Comparison of ENCODE assay signal across 11 mouse cellular contexts in the genomic region with DNA sequence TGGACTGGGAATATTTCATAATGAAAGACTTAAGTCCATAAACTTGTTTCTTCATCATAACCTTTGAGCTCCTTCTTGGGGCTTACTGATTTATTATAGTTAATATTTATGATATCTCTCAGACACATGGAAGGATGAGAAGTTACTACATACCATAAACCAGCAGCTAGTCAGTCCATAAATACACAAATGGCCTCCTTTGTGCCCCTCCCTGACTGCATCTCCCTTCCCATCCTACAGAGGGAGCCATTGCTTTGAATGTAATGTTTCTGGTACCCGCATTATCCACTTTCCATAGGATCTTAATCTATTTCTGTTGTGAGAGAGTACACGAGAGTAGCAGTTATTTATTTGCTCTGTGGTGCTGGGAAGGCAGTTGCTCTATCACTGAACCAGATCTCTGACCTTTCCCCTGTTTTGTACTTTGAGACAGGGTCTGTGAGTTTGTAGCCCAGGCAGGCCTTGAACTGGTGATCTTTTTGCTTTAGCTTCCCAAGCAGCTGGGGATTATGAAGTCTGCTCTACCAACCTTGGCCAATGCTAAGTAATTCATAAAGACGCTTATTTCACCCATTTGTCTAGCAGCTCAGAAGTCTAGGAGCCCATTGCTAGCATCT. TPM values are rescaled to one million over a fixed set of nuclear protein-coding genes. Genes with fewer than 3 reads are reported as not detected.
DNase-seq lines count a peak whose midpoint lies in the region; TF ChIP-seq lines count a peak whose summit lies in the region.
"Had no signal": no experiment of that assay in that cellular context is flagged by ENCODE, and none has a peak within 500 bp of the region (broad histone marks: within the 10 kb centered on the region; RNA-seq: fewer than 3 reads in every experiment).

No protein-coding gene starts in this region.

- peak; percentile 14 to 42 for DNase-seq in heart, adult 18-20 months
- no peak for DNase-seq in heart, adult 9 months (ENCODE audit: low spot score in 2 of 2)
- DNase-seq in thymus, postnatal 0 days (ENCODE audit: low spot score), result peak; percentile 35
- DNase-seq in thymus, postnatal 14 days, result no peak
- no peak for DNase-seq in brain, embryonic 14.5 days (ENCODE audit: low read depth)
- no peak for DNase-seq in right cerebral cortex, postnatal 25 days
- DNase-seq in ovary, adult 18-20 months (ENCODE audit: low spot score), result no peak
- DNase-seq in urinary bladder, postnatal 4 days (ENCODE audit: low spot score in 2 of 2), result no peak

- TF ChIP-seq CTCF in brain, embryonic 14.5 days (IDR thresholded peaks at IDR 0.05; ENCODE audit: borderline replicate concordance, extremely low read depth, insufficient read depth, insufficient read length), result peak; percentile 26; the same call in 1 of the 2 replicates

- no peak for TF ChIP-seq POLR2A in brain, embryonic 14.5 days (IDR thresholded peaks at IDR 0.05; ENCODE audit: borderline replicate concordance, extremely low read depth, insufficient read depth, insufficient read length, poor library complexity, severe bottlenecking)

RNA-seq across cellular contexts. Expression of a gene that starts 4.0 kb away (rescaled TPM):
- total RNA-seq in heart, adult 18-20 months (2021), result 10 to 100 TPM; 10.9 to 11.5 TPM
- polyA plus RNA-seq in thymus, postnatal 0 days (2015; fragmentation: Nextera tagmentation; extraction: Ambion mirVana), result 19.6 and 31.3 TPM in 2 replicates
- 8.6 and 8.7 TPM in 2 replicates for polyA plus RNA-seq in brain, embryonic 14.5 days (2012; rRNA removed)

RNA-seq across cellular contexts. Expression of a gene that starts 4.2 kb away (rescaled TPM):
- 10 to 100 TPM in 1 of 2 experiments, 1 to 10 TPM in 1; 7.8 to 13.2 TPM for total RNA-seq in heart, adult 18-20 months (2021)
- 21.2 and 23.2 TPM in 2 replicates for polyA plus RNA-seq in thymus, postnatal 0 days (2015; fragmentation: Nextera tagmentation; extraction: Ambion mirVana)
- polyA plus RNA-seq in brain, embryonic 14.5 days (2012; rRNA removed), result 22.0 and 25.2 TPM in 2 replicates

RNA-seq across cellular contexts. Expression of a gene that starts 4.4 kb away (rescaled TPM):
- total RNA-seq in heart, adult 18-20 months (2021), result 1 to 10 TPM in 1 of 2 experiments, not detected in 1; 2.1 TPM
- polyA plus RNA-seq in thymus, postnatal 0 days (2015; fragmentation: Nextera tagmentation; extraction: Ambion mirVana), result 2.6 and 3.2 TPM in 2 replicates
- polyA plus RNA-seq in brain, embryonic 14.5 days (2012; rRNA removed), result not detected in 2 replicates
- total RNA-seq: adrenal gland, adult 18-20 months had no signal
- polyA plus RNA-seq: limb, embryonic 12.5 days had no signal

RNA-seq across cellular contexts. Expression of a gene that starts 53.9 kb away (rescaled TPM):
- total RNA-seq in heart, adult 18-20 months (2021), result 10 to 100 TPM in 1 of 2 experiments, 1 to 10 TPM in 1; 7.7 to 12.5 TPM
- polyA plus RNA-seq in thymus, postnatal 0 days (2015; fragmentation: Nextera tagmentation; extraction: Ambion mirVana), result 91.4 and 93.9 TPM in 2 replicates
- 0.16 TPM in 2 replicates for polyA plus RNA-seq in brain, embryonic 14.5 days (2012; rRNA removed)
- total RNA-seq: adrenal gland, adult 18-20 months had no signal
- polyA plus RNA-seq: midbrain, embryonic 15.5 days had no signal

Comparison
In these comparisons a context has a peak if more than half of its experiments do, and no peak if none do; other contexts are left out.
1. DNase-seq: peak in heart, adult 18-20 months (2 of 2) and thymus, postnatal 0 days (single experiment); none in heart, adult 9 months (0 of 2), thymus, postnatal 14 days (single experiment), brain, embryonic 14.5 days (single experiment), right cerebral cortex, postnatal 25 days (single experiment), ovary, adult 18-20 months (single experiment) and urinary bladder, postnatal 4 days (0 of 2).